Mouse (Mus musculus) lung, embryonic 14.5 days (tissue): ENCODE measurements around the gene Eif2d. TPM values are rescaled to one million over a fixed set of nuclear protein-coding genes. Genes with fewer than 3 reads are reported as not detected.

Source experiments
- ATAC-seq: fragments of 200-750 bp; cut with Nextera tagmentation; 2 replicates; pipeline ENCODE4 v1.8.0; 2017; ENCODE audit warnings: mild to moderate bottlenecking, moderate TSS enrichment, moderate library complexity; ENCODE audit not compliant: insufficient read depth
- DNase-seq: peaks from one replicate; pipeline ENCODE4 v3.0.0-alpha.2; 2015
- H3K27ac ChIP-seq: fragments of 300-500 bp; sonication (generic); 2 replicates; pipeline ENCODE4 v1.5.1; 2014; ENCODE audit warnings: low read depth, mild to moderate bottlenecking, moderate library complexity
- H3K27me3 ChIP-seq: fragments of 300-500 bp; sonication (generic); 2 replicates; pipeline ENCODE4 v1.6.1; 2014; ENCODE audit warnings: low read length, control low read depth; ENCODE audit not compliant: insufficient read depth
- H3K36me3 ChIP-seq: fragments of 300-500 bp; sonication (generic); 2 replicates; pipeline ENCODE4 v1.6.1; 2014; ENCODE audit warnings: control low read depth; ENCODE audit not compliant: insufficient read depth
- H3K4me1 ChIP-seq: fragments of 300-500 bp; sonication (generic); 2 replicates; pipeline ENCODE4 v1.6.1; 2014; ENCODE audit warnings: antibody characterized with exemption, control low read depth; ENCODE audit not compliant: insufficient read depth
- H3K4me2 ChIP-seq: fragments of 300-500 bp; sonication (generic); 2 replicates; pipeline ENCODE4 v1.6.1; 2014; ENCODE audit warnings: mild to moderate bottlenecking
- H3K4me3 ChIP-seq: fragments of 300-500 bp; sonication (generic); 2 replicates; pipeline ENCODE4 v1.5.1; 2014; ENCODE audit warnings: low read depth, low read length
- H3K9ac ChIP-seq: fragments of 300-500 bp; sonication (generic); 2 replicates; pipeline ENCODE4 v1.6.1; 2014
- H3K9me3 ChIP-seq: fragments of 300-500 bp; sonication (generic); 2 replicates; pipeline ENCODE4 v1.6.1; 2016; ENCODE audit warnings: low read depth, low read length, control low read depth
- CTCF ChIP-seq: IDR thresholded peaks from 2 replicates; pipeline ENCODE4 v1.5.1; 2016; ENCODE audit warnings: antibody characterized with exemption, low read depth
- WGBS: fragments of 180-500 bp; shearing (Covaris S2); extraction: QIAGEN DNeasy Blood & Tissue Kit; methylation state at CpG from one replicate; pipeline ENCODE4 v1.1.7; 2014; 5-methylcytosine and 5-hydroxymethylcytosine counted together
- polyA plus RNA-seq: library from polyadenylated mRNA; unstranded; fragments of >200 nt; fragmentation: Nextera tagmentation; extraction: Ambion mirVana; gene quantifications from 2 replicates; pipeline ENCODE4 v1.2.1, GENCODE M21; 2014

The Eif2d gene
- polyA plus RNA-seq, 1 experiment from 2014 or later = 58.0 TPM

GRCm38 (mm10) chr1:131134942-131135522 lies 17.9 kb upstream of the Eif2d start:
- H3K27me3 ChIP-seq = 0 out of 2 replicates have a peak, but pooled peaks cover 5% of the 10 kb centered on the region
- TF ChIP-seq CTCF = no peak
- ATAC-seq (no peak), DNase-seq (peak; percentile 56)
- 0 out of 2 replicates have a peak, but pooled peaks cover under 1% of the 10 kb centered on the region for H3K36me3 ChIP-seq
- no peaks in the 10 kb centered on the region for H3K9me3 ChIP-seq
- H3K4me1 ChIP-seq = no peaks in the 10 kb centered on the region; the same call in 1 of the 2 replicates
- no peak overlapping the region for H3K4me3 ChIP-seq
- H3K4me2 ChIP-seq = 0 out of 2 replicates have a peak overlapping the region, but pooled peaks have one; percentile 10
- H3K27ac ChIP-seq = no peak overlapping the region
- 55% methylated on average over 8 of the region's 8 CpGs for WGBS
- peak overlapping the region; percentile 20; the same call in 1 of the 2 replicates for H3K9ac ChIP-seq

- Histone ChIP-seq H3K36me3 (no peaks in the 10 kb centered on the region), H3K27me3 (0 out of 2 replicates have a peak, but pooled peaks cover 5% of the 10 kb centered on the region), H3K9ac (no peak overlapping the region), H3K4me3 (0 out of 2 replicates have a peak overlapping the region, but pooled peaks have one; percentile 6), H3K4me2 (peak overlapping the region; percentile 18; the same call in 1 of the 2 replicates), H3K27ac (no peak overlapping the region), H3K9me3 (no peaks in the 10 kb centered on the region), H3K4me1 (no peaks in the 10 kb centered on the region; the same call in 1 of the 2 replicates)
- DNase-seq (no peak), ATAC-seq (no peak)
- WGBS = 70% methylated on average over 10 of the region's 10 CpGs
- no peak for TF ChIP-seq CTCF
These were observed 16.9 kb upstream of the Eif2d start for GRCm38 (mm10) chr1:131135960-131136629.

DNA sequence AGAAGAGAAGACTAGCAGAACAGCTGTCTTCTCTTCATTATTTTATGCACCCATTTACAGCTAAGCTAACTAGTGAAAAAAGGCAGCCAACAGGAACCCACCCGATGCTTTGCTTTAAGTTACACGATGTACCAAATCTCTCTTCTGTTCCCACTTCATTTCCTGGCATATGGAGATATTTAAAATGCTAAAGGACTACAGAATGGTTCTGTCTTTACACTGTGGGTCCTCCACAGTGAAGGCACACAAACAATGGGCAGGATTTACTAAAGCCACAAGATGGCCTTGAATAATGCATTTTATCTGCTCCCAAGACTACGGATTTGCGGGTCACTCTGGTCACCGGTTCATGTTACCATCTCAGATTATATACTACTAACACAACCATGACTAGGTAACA lies 15.9 kb upstream of the Eif2d start:
- 28% methylated on average over 5 of the region's 5 CpGs for WGBS
- no peaks in the 10 kb centered on the region for H3K36me3 ChIP-seq

DNA sequence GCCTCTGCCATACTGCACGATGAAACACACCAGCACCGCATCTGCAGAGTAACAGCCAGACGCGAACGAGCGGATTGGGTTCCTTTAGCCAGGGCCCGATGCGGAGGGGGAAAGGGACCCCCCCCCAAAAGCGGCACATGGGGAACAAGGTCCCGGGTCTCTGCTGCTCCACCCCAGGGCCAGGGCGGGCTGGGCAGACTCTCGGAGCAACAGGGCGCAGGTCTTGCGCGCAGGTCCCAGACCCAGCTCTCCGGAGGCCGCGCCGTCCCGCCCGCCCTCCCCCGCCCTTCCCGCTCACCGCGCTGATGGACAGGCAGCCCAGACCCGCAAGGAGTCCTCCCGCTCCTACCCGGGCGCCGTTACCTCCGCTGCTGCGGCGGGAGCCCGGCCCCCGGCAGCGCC lies 15.3 kb upstream of the Eif2d start:
- H3K27me3 ChIP-seq = 0 out of 2 replicates have a peak, but pooled peaks cover 5% of the 10 kb centered on the region
- TF ChIP-seq CTCF = no peak
- H3K36me3 ChIP-seq = no peaks in the 10 kb centered on the region
- peak overlapping the region; percentile 42 for H3K27ac ChIP-seq
- H3K9me3 ChIP-seq = no peaks in the 10 kb centered on the region
- ATAC-seq (peak; percentile 86), DNase-seq (no peak)
- no peaks in the 10 kb centered on the region; the same call in 1 of the 2 replicates for H3K4me1 ChIP-seq
- H3K4me3 ChIP-seq = peak overlapping the region; percentile 79
- peak overlapping the region; percentile 95 for H3K4me2 ChIP-seq
- peak overlapping the region; percentile 68 for H3K9ac ChIP-seq
- 2% methylated on average over 31 of the region's 36 CpGs for WGBS

More for the DNA sequence above, 15.9 kb upstream of the Eif2d start:
- H3K4me1 ChIP-seq = no peaks in the 10 kb centered on the region; the same call in 1 of the 2 replicates
- no peak for ATAC-seq
- no peak for DNase-seq
- TF ChIP-seq CTCF = no peak
- H3K4me3 ChIP-seq = peak overlapping the region; percentile 79
- peak overlapping the region; percentile 95 for H3K4me2 ChIP-seq
- no peak overlapping the region for H3K27ac ChIP-seq
- H3K9me3 ChIP-seq = no peaks in the 10 kb centered on the region
- H3K27me3 ChIP-seq = 0 out of 2 replicates have a peak, but pooled peaks cover 5% of the 10 kb centered on the region
- no peak overlapping the region for H3K9ac ChIP-seq

GRCm38 (mm10) chr1:131138191-131139016 lies 14.6 kb upstream of the Eif2d start, which contains the start of gene Dyrk3:
Dyrk3 (minus strand) TSS chr1:131138340.
- Histone ChIP-seq H3K27me3 (0 out of 2 replicates have a peak, but pooled peaks cover 5% of the 10 kb centered on the region), H3K9me3 (no peaks in the 10 kb centered on the region), H3K9ac (peak within 1 kb of the TSS; percentile 68), H3K4me1 (no peaks in the 10 kb centered on the region; the same call in 1 of the 2 replicates), H3K4me3 (peak within 1 kb of the TSS; percentile 79), H3K27ac (peak within 1 kb of the TSS; percentile 91), H3K36me3 (no peaks in the 10 kb centered on the region), H3K4me2 (peak within 1 kb of the TSS; percentile 95)
- DNase-seq (peak; percentile 97), ATAC-seq (peak; percentile 99)
- peak; percentile 58 for TF ChIP-seq CTCF
- WGBS = 2% methylated on average over 49 of the region's 49 CpGs

DNA sequence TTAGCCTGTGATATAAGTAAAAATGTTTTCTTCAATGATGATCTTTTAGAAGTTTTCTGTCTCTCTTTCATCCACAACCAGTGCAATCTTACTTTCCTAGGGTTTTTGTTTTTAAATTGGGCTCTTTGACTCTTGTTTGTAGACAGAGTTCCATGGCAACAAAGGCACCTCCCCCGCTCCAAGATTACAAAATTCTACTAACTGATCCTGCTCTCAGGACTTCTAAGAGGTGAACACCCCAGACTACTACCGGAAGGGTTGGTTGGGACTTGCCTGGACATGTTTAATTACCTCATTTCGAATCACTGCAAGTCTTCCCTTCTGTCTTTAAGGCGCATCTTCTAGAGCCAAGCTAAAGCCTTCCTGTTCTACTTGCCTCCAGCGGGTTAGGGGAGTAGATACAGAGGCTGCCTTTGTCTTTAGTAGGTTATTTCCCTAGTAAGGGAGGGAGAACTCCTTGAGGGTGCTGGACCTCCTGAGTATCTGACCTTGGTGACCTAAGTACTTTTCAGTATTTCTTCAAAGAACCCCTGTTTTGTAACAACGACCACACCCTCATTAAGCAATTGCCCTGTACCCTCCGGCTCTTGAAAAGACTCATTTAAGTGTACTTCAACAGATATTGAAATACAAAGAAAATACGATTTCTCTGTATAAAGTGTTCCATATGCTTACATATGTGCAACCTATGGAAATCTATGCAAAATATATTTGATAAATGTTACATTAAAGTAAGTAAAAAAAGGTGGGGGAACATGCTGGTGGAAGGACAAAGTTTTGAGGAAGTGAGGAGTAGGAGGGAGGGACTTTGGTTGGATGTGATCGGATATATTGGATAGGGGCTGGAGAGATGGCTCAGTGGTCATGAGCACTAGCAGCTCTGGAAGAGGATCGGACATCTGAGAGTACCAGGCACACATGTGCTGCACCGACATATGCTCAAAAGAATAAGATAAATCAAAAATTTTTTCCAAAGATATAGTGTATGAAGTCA lies 13.6 kb upstream of the Eif2d start:
- Histone ChIP-seq H3K4me3 (peak overlapping the region; percentile 79), H3K4me1 (no peaks in the 10 kb centered on the region; the same call in 1 of the 2 replicates), H3K27ac (no peak overlapping the region), H3K27me3 (0 out of 2 replicates have a peak, but pooled peaks cover 5% of the 10 kb centered on the region), H3K9ac (peak overlapping the region; percentile 68), H3K4me2 (peak overlapping the region; percentile 95), H3K9me3 (no peaks in the 10 kb centered on the region), H3K36me3 (no peaks in the 10 kb centered on the region)
- ATAC-seq = no peak
- DNase-seq = no peak
- no peak for TF ChIP-seq CTCF
- WGBS = 65% methylated on average over 11 of the region's 11 CpGs
